Mouse (Mus musculus) neural tube, embryonic 13.5 days (tissue): ENCODE measurements at regions not wholly inside any gene's neighbourhood (a gene's known extent, or its start where the extent isn't known, plus 50 kb on each side); places are given as distances from the start of the nearest gene placed in this dataset.

Source experiments
- ATAC-seq: fragments of 200-750 bp; cut with Nextera tagmentation; 2 replicates; pipeline ENCODE4 v1.8.0; 2017; ENCODE audit warnings: low read depth, mild to moderate bottlenecking, moderate TSS enrichment, moderate library complexity
- H3K27ac ChIP-seq: fragments of 300-500 bp; sonication (generic); replicated peaks from 2 replicates; pipeline ENCODE4 v1.5.1; 2015; ENCODE audit warnings: moderate library complexity, mild to moderate bottlenecking, inconsistent platforms
- H3K27me3 ChIP-seq: fragments of 300-500 bp; sonication (generic); 2 replicates; pipeline ENCODE4 v1.6.1; 2015; ENCODE audit warnings: mild to moderate bottlenecking, inconsistent platforms
- H3K36me3 ChIP-seq: fragments of 300-500 bp; sonication (generic); 2 replicates; pipeline ENCODE4 v1.6.1; 2015; ENCODE audit warnings: mild to moderate bottlenecking, inconsistent platforms
- H3K4me1 ChIP-seq: fragments of 300-500 bp; sonication (generic); replicated peaks from 2 replicates; pipeline ENCODE4 v1.6.1; 2015; ENCODE audit warnings: inconsistent platforms
- H3K4me2 ChIP-seq: fragments of 300-500 bp; sonication (generic); 2 replicates; pipeline ENCODE4 v1.6.1; 2015; ENCODE audit warnings: inconsistent platforms, mild to moderate bottlenecking, moderate library complexity
- H3K4me3 ChIP-seq: fragments of 300-500 bp; sonication (generic); 2 replicates; pipeline ENCODE4 v1.5.1; 2015; ENCODE audit warnings: mild to moderate bottlenecking, inconsistent platforms
- H3K9ac ChIP-seq: fragments of 300-500 bp; sonication (generic); 2 replicates; pipeline ENCODE4 v1.6.1; 2015; ENCODE audit warnings: moderate library complexity, mild to moderate bottlenecking, inconsistent platforms
- H3K9me3 ChIP-seq: fragments of 300-500 bp; sonication (generic); 2 replicates; pipeline ENCODE4 v1.6.1; 2016; ENCODE audit warnings: inconsistent platforms
- WGBS: fragments of 180-500 bp; shearing (Covaris S2); methylation state at CpG from one replicate; pipeline ENCODE4 v1.1.7; 2015; 5-methylcytosine and 5-hydroxymethylcytosine counted together

- H3K4me1 ChIP-seq, result no peaks in the 10 kb centered on the region
- WGBS, result 79% methylated on average over 2 of the region's 2 CpGs
- no peaks in the 10 kb centered on the region for H3K9me3 ChIP-seq
- H3K27me3 ChIP-seq, result no peaks in the 10 kb centered on the region
- no peak overlapping the region for H3K9ac ChIP-seq
- no peaks in the 10 kb centered on the region for H3K36me3 ChIP-seq
- no peak overlapping the region for H3K4me2 ChIP-seq
- H3K27ac ChIP-seq, result no peak overlapping the region
- no peak for ATAC-seq
- no peak overlapping the region for H3K4me3 ChIP-seq
Measured at GRCm38 (mm10) chrX:147616374-147616773, 62.5 kb upstream of the Lrch2 start.

DNA sequence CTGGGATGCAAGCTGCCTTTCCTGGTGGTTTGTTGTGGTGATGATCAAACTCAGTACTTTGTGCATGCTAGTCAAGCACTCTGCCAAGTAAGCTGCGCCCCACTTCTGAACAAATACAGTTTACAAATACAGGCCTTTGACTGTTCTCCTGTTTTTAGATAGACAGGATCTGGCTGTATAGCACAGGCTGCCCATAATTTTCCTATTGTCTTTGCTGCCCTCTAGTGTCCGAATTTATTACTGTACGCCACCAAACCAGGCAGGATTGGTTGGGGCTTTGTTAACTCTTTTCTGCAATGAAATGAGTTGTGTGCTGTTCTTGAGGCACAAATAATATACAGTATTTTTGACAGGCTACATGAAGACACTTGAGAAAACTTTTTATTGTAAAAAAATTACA, 54.8 kb upstream of the Lrch2 start:
- WGBS, result 15% methylated on average over 3 of the region's 3 CpGs
- Histone ChIP-seq H3K4me3 (no peak overlapping the region), H3K36me3 (no peaks in the 10 kb centered on the region), H3K4me2 (no peak overlapping the region), H3K27me3 (no peaks in the 10 kb centered on the region), H3K27ac (no peak overlapping the region), H3K9me3 (no peaks in the 10 kb centered on the region), H3K4me1 (no peaks in the 10 kb centered on the region), H3K9ac (no peak overlapping the region)
- ATAC-seq, result peak; percentile 59; the same call in 1 of the 2 replicates
